Mouse (Mus musculus) gastrocnemius, postnatal 14 days (tissue): ENCODE results near the gene Plxdc1. TPM values are rescaled to one million over a fixed set of nuclear protein-coding genes. Genes with fewer than 3 reads are reported as not detected.

ENCODE experiments used
- DNase-seq: peaks from one replicate; pipeline ENCODE4 v3.0.0; 2021; ENCODE audit warnings: mixed read lengths
- intact Hi-C: fragments of 180-260 bp; cut with DNase I; formaldehyde crosslinking; loops from one replicate; pipeline ENCODE4 v1.15.1; 2025; ENCODE audit warnings: low total_unique reads
- total RNA-seq, 2 experiments: library from RNA; stranded (reverse); gene quantifications; 2 replicates each; pipeline ENCODE4 v1.2.3; 2021

Gene Plxdc1
- total RNA-seq, 2 experiments from 2014 or later: 6.2 to 8.0 TPM

GRCm38 (mm10) chr11:98018858-98019641, 32.8 kb upstream of the Plxdc1 start:
- intact Hi-C loops: no loop called here
- DNase-seq: peak; percentile 40

GRCm38 (mm10) chr11:98018222-98018621, 32.0 kb upstream of the Plxdc1 start:
- intact Hi-C loops: no loop called here
- DNase-seq: peak; percentile 55

- intact Hi-C loops: no loop called here
- peak; percentile 65 for DNase-seq
Measured at GRCm38 (mm10) chr11:98016824-98017223, 30.6 kb upstream of the Plxdc1 start.

- no peak for DNase-seq
- intact Hi-C loops: no loop called here
Measured at GRCm38 (mm10) chr11:98016177-98016576, 29.9 kb upstream of the Plxdc1 start.

GRCm38 (mm10) chr11:98012831-98013230, 26.6 kb upstream of the Plxdc1 start:
- intact Hi-C loops: no loop called here
- DNase-seq: no peak

- no peak for DNase-seq
- intact Hi-C loops: no loop called here
Measured at GRCm38 (mm10) chr11:98011716-98012115, 25.5 kb upstream of the Plxdc1 start.

- intact Hi-C loops: no loop called here
- no peak for DNase-seq
Measured at GRCm38 (mm10) chr11:98008087-98008486, 21.8 kb upstream of the Plxdc1 start.

GRCm38 (mm10) chr11:98005686-98006085, 19.4 kb upstream of the Plxdc1 start:
- intact Hi-C loops: no loop called here
- peak; percentile 70 for DNase-seq

- intact Hi-C loops: no loop called here
- no peak for DNase-seq
Measured at GRCm38 (mm10) chr11:98005076-98005475, 18.8 kb upstream of the Plxdc1 start.

- intact Hi-C loops: no loop called here
- DNase-seq: no peak
Measured at GRCm38 (mm10) chr11:98004161-98004560, 17.9 kb upstream of the Plxdc1 start.

GRCm38 (mm10) chr11:98003171-98003671, 17.0 kb upstream of the Plxdc1 start:
- DNase-seq: no peak
- intact Hi-C loops: no loop called here

GRCm38 (mm10) chr11:98002627-98003026, 16.4 kb upstream of the Plxdc1 start:
- intact Hi-C loops: no loop called here
- DNase-seq: peak; percentile 84

- DNase-seq: no peak
- intact Hi-C loops: no loop called here
Measured at GRCm38 (mm10) chr11:98001986-98002385, 15.7 kb upstream of the Plxdc1 start.

GRCm38 (mm10) chr11:98001351-98001824, 15.1 kb upstream of the Plxdc1 start:
- intact Hi-C loops: no loop called here
- no peak for DNase-seq

- intact Hi-C loops: no loop called here
- DNase-seq: no peak
Measured at GRCm38 (mm10) chr11:98000378-98001140, 14.3 kb upstream of the Plxdc1 start.

- no peak for DNase-seq
- intact Hi-C loops: no loop called here
Measured at GRCm38 (mm10) chr11:97999748-98000147, 13.5 kb upstream of the Plxdc1 start.

GRCm38 (mm10) chr11:97998898-97999608, 12.8 kb upstream of the Plxdc1 start:
- no peak for DNase-seq
- intact Hi-C loops: no loop called here

- intact Hi-C loops: no loop called here
- DNase-seq: no peak
Measured at GRCm38 (mm10) chr11:97998074-97998793, 12.0 kb upstream of the Plxdc1 start.

GRCm38 (mm10) chr11:97997387-97997960, 11.2 kb upstream of the Plxdc1 start:
- intact Hi-C loops: no loop called here
- no peak for DNase-seq
